Mouse (Mus musculus) neural tube, embryonic 15.5 days (tissue): ENCODE measurements at regions not wholly inside any gene's neighbourhood (a gene's known extent, or its start where the extent isn't known, plus 50 kb on each side); places are given as distances from the start of the nearest gene placed in this dataset.

Experiments
- ATAC-seq: fragments of 200-750 bp; cut with Nextera tagmentation; 2 replicates; pipeline ENCODE4 v1.8.0; 2017; ENCODE audit warnings: mild to moderate bottlenecking, moderate TSS enrichment, moderate library complexity; ENCODE audit not compliant: low FRiP score
- H3K27ac ChIP-seq: fragments of 300-500 bp; sonication (generic); replicated peaks from 2 replicates; pipeline ENCODE4 v1.5.1; 2015; ENCODE audit warnings: mild to moderate bottlenecking, inconsistent platforms
- H3K27me3 ChIP-seq: fragments of 300-500 bp; sonication (generic); replicated peaks from 2 replicates; pipeline ENCODE4 v1.6.1; 2015; ENCODE audit warnings: inconsistent platforms
- H3K36me3 ChIP-seq: fragments of 300-500 bp; sonication (generic); 2 replicates; pipeline ENCODE4 v1.6.1; 2015; ENCODE audit warnings: inconsistent platforms
- H3K4me1 ChIP-seq: fragments of 300-500 bp; sonication (generic); 2 replicates; pipeline ENCODE4 v1.6.1; 2015; ENCODE audit warnings: inconsistent platforms
- H3K4me2 ChIP-seq: fragments of 300-500 bp; sonication (generic); 2 replicates; pipeline ENCODE4 v1.6.1; 2015; ENCODE audit warnings: inconsistent platforms, mild to moderate bottlenecking, moderate library complexity
- H3K4me3 ChIP-seq: fragments of 300-500 bp; sonication (generic); replicated peaks from 2 replicates; pipeline ENCODE4 v1.5.1; 2015; ENCODE audit warnings: mild to moderate bottlenecking, inconsistent platforms
- H3K9ac ChIP-seq: fragments of 300-500 bp; sonication (generic); replicated peaks from 2 replicates; pipeline ENCODE4 v1.6.1; 2015; ENCODE audit warnings: mild to moderate bottlenecking, inconsistent platforms
- H3K9me3 ChIP-seq: fragments of 300-500 bp; sonication (generic); replicated peaks from 2 replicates; pipeline ENCODE4 v1.6.1; 2016; ENCODE audit warnings: inconsistent platforms
- WGBS: fragments of 180-500 bp; shearing (Covaris S2); methylation state at CpG from one replicate; pipeline ENCODE4 v1.1.7; 2015; ENCODE audit warnings: mixed read lengths; 5-methylcytosine and 5-hydroxymethylcytosine counted together

GRCm38 (mm10) chr2:116974152-116974551 is 95.7 kb downstream of the Tmco5 start:
- no peak for ATAC-seq
- Histone ChIP-seq H3K36me3 (no peaks in the 10 kb centered on the region), H3K4me2 (no peak overlapping the region), H3K27ac (no peak overlapping the region), H3K27me3 (no peaks in the 10 kb centered on the region), H3K4me1 (peaks cover 39% of the 10 kb centered on the region), H3K9me3 (no peaks in the 10 kb centered on the region), H3K9ac (no peak overlapping the region), H3K4me3 (no peak overlapping the region)
- 68% methylated on average over 9 of the region's 9 CpGs for WGBS

GRCm38 (mm10) chr2:116974569-116975060 is 96.1 kb downstream of the Tmco5 start:
- peak overlapping the region; percentile 91 for H3K27ac ChIP-seq
- peak overlapping the region; percentile 76; the same call in 1 of the 2 replicates for H3K9ac ChIP-seq
- H3K4me3 ChIP-seq, result peak overlapping the region; percentile 58; the same call in 1 of the 2 replicates
- no peaks in the 10 kb centered on the region for H3K9me3 ChIP-seq
- 14% methylated on average over 7 of the region's 7 CpGs for WGBS
- ATAC-seq, result no peak
- peak overlapping the region; percentile 87 for H3K4me2 ChIP-seq
- H3K36me3 ChIP-seq, result no peaks in the 10 kb centered on the region
- peaks cover 39% of the 10 kb centered on the region for H3K4me1 ChIP-seq
- no peaks in the 10 kb centered on the region for H3K27me3 ChIP-seq

GRCm38 (mm10) chr2:116975091-116975600 is 96.7 kb downstream of the Tmco5 start:
- WGBS, result 1% methylated on average over 14 of the region's 14 CpGs
- Histone ChIP-seq H3K4me1 (peaks cover 43% of the 10 kb centered on the region), H3K9me3 (no peaks in the 10 kb centered on the region), H3K4me3 (peak overlapping the region; percentile 58), H3K9ac (peak overlapping the region; percentile 76), H3K27me3 (no peaks in the 10 kb centered on the region), H3K4me2 (peak overlapping the region; percentile 87), H3K36me3 (no peaks in the 10 kb centered on the region), H3K27ac (peak overlapping the region; percentile 91)
- ATAC-seq, result peak; percentile 53

- Histone ChIP-seq H3K27me3 (no peaks in the 10 kb centered on the region), H3K4me1 (peaks cover 46% of the 10 kb centered on the region), H3K36me3 (no peaks in the 10 kb centered on the region), H3K4me2 (peak overlapping the region; percentile 87), H3K27ac (peak overlapping the region; percentile 91), H3K9ac (peak overlapping the region; percentile 76), H3K4me3 (peak overlapping the region; percentile 58), H3K9me3 (no peaks in the 10 kb centered on the region)
- peak; percentile 92 for ATAC-seq
- under 1% methylated on average over 52 of the region's 54 CpGs for WGBS
Measured at GRCm38 (mm10) chr2:116975601-116976431, 97.3 kb downstream of the Tmco5 start.

GRCm38 (mm10) chr2:116976432-116976750 is 97.9 kb downstream of the Tmco5 start:
- 2% methylated on average over 7 of the region's 7 CpGs for WGBS
- Histone ChIP-seq H3K27ac (peak overlapping the region; percentile 91), H3K4me1 (peaks cover 46% of the 10 kb centered on the region), H3K36me3 (no peaks in the 10 kb centered on the region), H3K4me2 (peak overlapping the region; percentile 87), H3K9me3 (no peaks in the 10 kb centered on the region), H3K27me3 (no peaks in the 10 kb centered on the region), H3K9ac (peak overlapping the region; percentile 76), H3K4me3 (peak overlapping the region; percentile 58)
- no peak for ATAC-seq

- Histone ChIP-seq H3K4me2 (peak overlapping the region; percentile 87; the same call in 1 of the 2 replicates), H3K27me3 (no peaks in the 10 kb centered on the region), H3K9ac (no peak overlapping the region), H3K27ac (peak overlapping the region; percentile 91), H3K9me3 (no peaks in the 10 kb centered on the region), H3K4me3 (no peak overlapping the region), H3K4me1 (peaks cover 43% of the 10 kb centered on the region), H3K36me3 (no peaks in the 10 kb centered on the region)
- ATAC-seq, result no peak
- WGBS, result 8% methylated on average over 9 of the region's 9 CpGs
Measured at GRCm38 (mm10) chr2:116976951-116977503, 98.5 kb downstream of the Tmco5 start.

GRCm38 (mm10) chr2:116977771-116978600 is 99.5 kb downstream of the Tmco5 start:
- Histone ChIP-seq H3K4me1 (peaks cover 33% of the 10 kb centered on the region), H3K27me3 (no peaks in the 10 kb centered on the region), H3K36me3 (no peaks in the 10 kb centered on the region), H3K27ac (no peak overlapping the region), H3K9ac (no peak overlapping the region), H3K4me3 (no peak overlapping the region), H3K9me3 (no peaks in the 10 kb centered on the region), H3K4me2 (no peak overlapping the region)
- ATAC-seq, result no peak
- WGBS, result 58% methylated on average over 10 of the region's 10 CpGs

GRCm38 (mm10) chr2:116978809-116979208 is 100.3 kb downstream of the Tmco5 start:
- H3K4me3 ChIP-seq, result no peak overlapping the region
- no peaks in the 10 kb centered on the region for H3K27me3 ChIP-seq
- no peak for ATAC-seq
- peaks cover 33% of the 10 kb centered on the region for H3K4me1 ChIP-seq
- no peak overlapping the region for H3K4me2 ChIP-seq
- no peaks in the 10 kb centered on the region for H3K36me3 ChIP-seq
- H3K27ac ChIP-seq, result no peak overlapping the region
- 56% methylated on average over 4 of the region's 4 CpGs for WGBS
- H3K9me3 ChIP-seq, result no peaks in the 10 kb centered on the region
- no peak overlapping the region for H3K9ac ChIP-seq

- no peak for ATAC-seq
- H3K27me3 ChIP-seq, result no peaks in the 10 kb centered on the region
- WGBS, result 4% methylated on average over 10 of the region's 10 CpGs
- no peaks in the 10 kb centered on the region for H3K9me3 ChIP-seq
- H3K4me2 ChIP-seq, result no peak overlapping the region
- H3K4me3 ChIP-seq, result no peak overlapping the region
- peaks cover 26% of the 10 kb centered on the region for H3K4me1 ChIP-seq
- H3K36me3 ChIP-seq, result no peaks in the 10 kb centered on the region
- H3K9ac ChIP-seq, result no peak overlapping the region
- H3K27ac ChIP-seq, result 0 out of 2 replicates have a peak overlapping the region, but pooled peaks have one; percentile 41
Measured at GRCm38 (mm10) chr2:116979561-116980391, 101.3 kb downstream of the Tmco5 start.

GRCm38 (mm10) chr2:116980692-116981091 is 102.2 kb downstream of the Tmco5 start:
- H3K36me3 ChIP-seq, result no peaks in the 10 kb centered on the region
- no peaks in the 10 kb centered on the region for H3K27me3 ChIP-seq
- 52% methylated on average over 5 of the region's 5 CpGs for WGBS
- H3K4me1 ChIP-seq, result peaks cover 18% of the 10 kb centered on the region
- no peaks in the 10 kb centered on the region for H3K9me3 ChIP-seq
- no peak overlapping the region for H3K27ac ChIP-seq
- ATAC-seq, result no peak
- no peak overlapping the region for H3K4me3 ChIP-seq
- H3K9ac ChIP-seq, result no peak overlapping the region
- no peak overlapping the region for H3K4me2 ChIP-seq

- Histone ChIP-seq H3K9me3 (no peaks in the 10 kb centered on the region), H3K9ac (no peak overlapping the region), H3K27me3 (no peaks in the 10 kb centered on the region), H3K27ac (no peak overlapping the region), H3K36me3 (no peaks in the 10 kb centered on the region), H3K4me2 (no peak overlapping the region), H3K4me3 (no peak overlapping the region), H3K4me1 (peaks cover 6% of the 10 kb centered on the region)
- no peak for ATAC-seq
- WGBS, result 96% methylated on average over 5 of the region's 5 CpGs
Measured at GRCm38 (mm10) chr2:116983351-116983750, 104.9 kb downstream of the Tmco5 start.
